Mouse (Mus musculus) NIH3T3 (cell line): ENCODE measurements at regions not wholly inside any gene's neighbourhood (a gene's known extent, or its start where the extent isn't known, plus 50 kb on each side); places are given as distances from the start of the nearest gene placed in this dataset.
A peak's percentile ranks its signal among the peaks of the same experiment; 100 is the strongest.

Source experiments
- DNase-seq: peaks from one replicate; pipeline ENCODE4 v3.0.0-alpha.2; 2012; ENCODE audit warnings: low read depth

DNA sequence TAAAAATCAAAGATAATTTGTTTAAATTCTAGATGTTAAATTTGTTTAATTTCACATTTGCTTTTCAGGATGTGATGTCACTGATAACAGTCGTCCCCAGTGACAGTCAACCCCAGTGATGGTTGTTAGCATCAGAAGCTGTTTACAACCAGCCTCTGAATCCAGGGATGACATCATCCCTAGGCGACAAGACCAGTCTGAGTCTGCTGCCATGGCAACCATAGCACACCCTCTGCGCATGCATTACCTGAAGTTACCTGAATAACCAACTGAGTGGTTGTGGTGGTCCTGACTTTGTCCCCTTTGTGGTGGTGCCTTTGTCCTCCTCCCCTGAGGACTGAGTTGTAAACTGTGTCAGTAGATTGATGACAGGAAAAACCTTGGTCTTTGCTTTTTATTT lies 92.0 kb upstream of the Zfp644 start:
- DNase-seq: no peak

GRCm38 (mm10) chr5:106785065-106785464 lies 88.0 kb upstream of the Zfp644 start:
- no peak for DNase-seq

GRCm38 (mm10) chr5:106783864-106784609 lies 87.0 kb upstream of the Zfp644 start:
- no peak for DNase-seq

DNA sequence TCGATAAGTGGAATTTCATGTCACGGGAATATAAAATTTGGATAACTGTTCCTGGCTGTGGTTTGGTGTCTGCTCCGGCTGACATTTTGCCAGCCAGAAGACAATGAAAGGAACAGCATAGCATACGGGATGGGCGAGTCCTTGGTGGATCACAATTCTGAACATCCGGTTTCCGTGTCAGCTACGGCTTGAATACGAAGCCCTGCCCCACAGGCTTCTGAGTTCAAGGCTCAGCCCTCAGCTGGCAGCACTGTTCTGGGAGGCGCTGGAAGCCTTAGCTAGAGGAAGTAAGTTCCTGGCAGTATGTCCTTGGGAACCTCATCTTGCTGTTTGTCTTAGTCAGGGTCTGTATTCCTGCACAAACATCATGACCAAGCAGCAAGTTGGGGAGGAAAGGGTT lies 83.7 kb upstream of the Zfp644 start:
- DNase-seq: no peak

DNA sequence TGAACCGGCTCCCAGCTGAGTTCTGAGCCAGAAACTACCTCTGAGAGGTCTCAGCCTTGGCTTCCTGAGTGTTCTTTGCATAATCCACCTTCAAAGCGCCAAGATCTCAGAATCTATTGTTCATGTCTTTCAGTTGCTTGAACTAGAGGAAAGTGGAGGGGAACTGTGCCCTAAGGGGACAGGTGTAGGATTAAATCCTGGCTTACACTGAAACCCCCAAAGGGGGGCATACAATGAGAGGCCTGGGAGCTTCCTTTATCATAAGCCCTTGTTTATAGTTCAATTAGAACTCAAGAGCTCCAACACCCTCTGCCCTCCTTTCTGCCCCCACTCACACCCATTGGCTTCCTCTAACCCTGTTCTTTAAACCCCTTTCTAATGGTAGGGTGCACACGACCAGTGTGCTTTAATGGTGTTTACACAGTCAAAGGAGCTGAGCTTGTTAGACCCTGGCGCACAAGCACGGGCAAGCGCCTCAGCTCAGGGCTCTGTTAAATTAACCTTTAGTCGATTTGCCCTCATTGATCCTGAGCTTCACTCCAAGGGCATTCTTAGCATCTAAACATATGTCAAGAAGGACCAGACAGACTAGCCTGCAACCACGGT lies 81.2 kb upstream of the Zfp644 start:
- no peak for DNase-seq

- no peak for DNase-seq
Measured at GRCm38 (mm10) chr5:106775010-106775693, 78.1 kb upstream of the Zfp644 start.

- DNase-seq: peak; percentile 25
Measured at GRCm38 (mm10) chr5:106773201-106773934, 76.3 kb upstream of the Zfp644 start.

DNA sequence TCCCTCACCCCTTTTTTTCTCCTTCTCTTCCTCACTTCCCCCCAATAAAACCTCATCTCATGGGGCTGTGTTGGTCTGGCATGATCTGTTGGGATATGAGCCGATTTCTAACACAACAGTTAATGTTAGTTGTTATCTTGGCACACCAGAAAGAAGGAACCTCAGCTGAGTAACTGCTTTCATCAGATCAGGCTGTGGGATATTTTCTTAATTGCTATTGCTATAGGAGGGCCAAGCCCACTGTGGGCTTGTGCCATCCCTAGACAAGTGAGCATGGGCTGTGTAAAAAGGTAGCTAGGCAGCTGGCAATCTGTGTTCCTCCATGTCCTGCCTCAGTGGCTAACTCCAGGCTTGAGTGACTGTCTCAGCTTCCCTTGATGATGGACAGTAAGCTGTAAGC lies 73.9 kb upstream of the Zfp644 start:
- no peak for DNase-seq

DNA sequence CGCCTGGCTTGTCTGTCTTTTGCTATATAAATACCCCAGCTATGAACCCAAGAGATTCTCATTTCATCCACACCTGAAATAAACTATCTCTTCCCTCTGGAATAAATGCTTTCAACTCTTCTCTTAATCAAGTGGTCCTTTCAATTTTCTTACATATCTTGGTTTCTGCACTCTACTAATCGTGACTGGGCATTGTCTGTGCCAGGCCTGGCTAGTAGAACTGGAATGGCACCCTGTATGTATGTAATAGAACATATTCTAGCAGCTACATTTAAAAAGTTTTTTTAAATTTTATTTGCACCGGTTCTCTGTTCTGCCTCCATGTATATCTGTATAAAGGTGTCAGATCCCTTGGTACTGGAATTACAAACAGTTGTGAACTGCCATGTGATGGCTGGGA lies 68.2 kb upstream of the Zfp644 start:
- peak; percentile 31 for DNase-seq

DNA sequence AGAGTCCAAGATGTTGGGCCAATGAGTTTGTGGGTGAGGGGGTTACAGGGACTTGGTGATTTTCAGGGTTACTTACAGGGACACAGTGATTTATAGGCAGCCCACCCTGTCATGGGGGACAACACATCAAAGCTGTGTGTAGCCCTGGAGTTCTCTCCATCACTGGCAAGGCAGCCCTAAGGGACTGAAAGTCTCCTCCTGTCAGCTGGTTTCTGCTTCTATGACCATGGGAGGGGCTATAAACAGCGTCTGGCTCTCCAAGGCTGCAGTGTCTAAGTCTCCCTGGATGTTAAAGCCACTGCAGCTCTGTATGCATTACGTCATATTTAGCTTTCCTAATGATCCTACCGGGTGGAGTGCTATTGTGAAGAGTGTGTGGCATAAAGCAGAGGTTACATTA lies 66.2 kb upstream of the Zfp644 start:
- DNase-seq: no peak

DNA sequence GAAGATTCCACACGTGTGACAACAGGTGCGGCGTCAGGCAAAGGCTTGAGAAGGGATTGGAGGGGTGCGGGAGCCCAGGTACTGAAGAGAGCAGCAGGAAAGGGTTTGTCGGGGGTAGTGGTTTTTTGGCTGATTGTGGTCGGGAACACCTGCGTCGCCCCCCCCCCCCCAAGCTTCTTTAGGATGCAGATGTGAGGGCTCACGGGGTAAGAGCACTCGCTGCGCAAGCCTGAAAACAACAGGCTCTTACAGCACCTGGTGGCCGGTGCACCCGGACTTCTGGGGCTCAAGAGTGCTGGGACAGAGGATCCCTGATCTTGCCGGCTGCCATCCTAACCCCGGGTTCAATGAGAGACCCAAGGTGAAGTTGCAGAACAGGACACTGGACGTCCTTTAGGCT lies 60.9 kb upstream of the Zfp644 start:
- no peak for DNase-seq

DNA sequence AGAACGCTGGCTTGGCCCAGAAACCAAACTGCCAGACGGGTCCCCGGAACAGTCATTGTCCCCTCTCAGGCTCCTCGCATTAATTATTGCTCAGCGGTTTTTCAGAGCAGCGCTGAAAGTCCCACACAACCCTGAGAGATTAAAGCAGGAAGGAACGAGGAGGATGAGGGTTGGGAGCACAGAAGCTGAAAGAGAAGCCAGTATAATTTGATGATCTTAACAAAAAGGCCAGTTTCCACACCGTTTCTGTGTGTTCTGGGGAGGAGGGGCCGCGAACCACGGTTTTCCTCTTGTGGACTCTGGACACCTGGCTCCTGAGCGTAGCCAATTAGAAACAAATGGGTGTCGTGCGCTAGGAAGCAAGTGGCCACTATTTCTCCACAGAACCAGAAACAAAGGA lies 60.3 kb upstream of the Zfp644 start:
- no peak for DNase-seq

DNA sequence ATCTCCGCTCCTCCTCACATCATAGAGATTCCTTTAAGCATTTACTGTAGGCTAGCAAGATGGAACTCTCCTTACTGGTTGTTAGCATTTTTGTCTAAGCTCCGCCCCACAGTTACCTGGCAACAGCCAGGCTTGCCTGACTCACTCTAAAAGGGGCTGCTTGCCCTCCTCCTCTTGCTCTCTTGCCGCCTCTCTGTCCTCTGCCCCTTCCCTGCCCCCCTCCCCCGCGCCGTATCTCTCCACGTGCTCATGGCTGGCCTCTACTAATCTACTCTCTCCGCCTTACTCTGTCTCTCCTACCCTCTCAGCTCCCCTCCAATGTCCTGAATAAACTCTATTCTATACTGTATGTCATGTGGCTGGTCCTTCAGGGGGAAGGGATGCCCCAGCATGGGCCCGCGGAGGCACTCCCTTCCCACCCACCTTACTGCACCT lies 59.9 kb upstream of the Zfp644 start:
- DNase-seq: no peak

DNA sequence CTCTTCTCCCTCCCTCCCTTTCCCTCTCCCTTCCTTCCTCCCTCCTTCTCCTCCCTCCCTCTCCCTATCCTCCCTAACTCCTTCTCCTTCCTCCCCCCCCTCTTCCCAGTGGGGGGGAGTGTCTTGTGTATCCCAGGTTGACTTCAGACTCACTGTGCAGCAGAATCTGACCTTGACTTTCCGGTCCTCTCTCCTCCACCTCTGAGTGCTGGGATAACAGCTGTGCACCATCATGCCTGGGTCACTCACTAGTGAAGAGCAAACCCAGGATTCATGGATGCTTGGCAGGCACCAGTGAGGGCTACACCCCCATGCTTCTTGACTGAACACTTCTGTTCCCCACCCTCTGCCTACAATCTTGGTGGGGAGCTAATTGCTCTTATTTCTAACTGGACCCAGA lies 56.2 kb upstream of the Zfp644 start:
- DNase-seq: no peak

GRCm38 (mm10) chr5:106750168-106750567 lies 53.1 kb upstream of the Zfp644 start:
- DNase-seq: no peak

DNA sequence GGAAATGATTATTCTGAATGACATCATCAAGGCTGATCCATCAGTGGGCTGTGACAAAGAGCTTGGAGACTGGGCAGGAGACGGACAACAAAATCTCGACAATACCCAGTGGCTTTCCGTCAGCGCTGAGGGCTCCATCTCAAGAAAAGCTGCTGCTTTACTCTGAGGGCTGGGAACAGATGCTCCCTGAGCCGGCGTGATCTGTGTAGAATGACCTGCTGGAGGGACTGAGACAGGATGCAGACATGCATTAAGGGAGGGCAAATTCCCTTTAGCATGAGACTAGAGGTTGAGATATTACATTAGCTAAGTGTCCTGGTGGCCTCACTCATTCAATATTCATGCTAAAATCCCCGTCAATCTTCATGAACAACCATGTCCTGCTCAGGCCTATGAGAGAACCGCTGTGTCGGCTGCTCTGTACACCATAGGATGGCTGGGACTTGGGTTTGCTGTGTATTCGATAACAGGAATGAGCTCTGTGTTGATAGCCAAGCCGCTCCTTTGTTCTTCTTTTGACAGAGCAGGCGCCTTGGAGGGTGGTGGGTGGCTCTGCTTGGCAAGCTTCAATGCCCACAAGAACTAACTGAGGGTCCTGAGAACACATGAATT lies 51.5 kb upstream of the Zfp644 start:
- no peak for DNase-seq
